Mouse (Mus musculus): ENCODE measurements at regions not wholly inside any gene's neighbourhood (a gene's known extent, or its start where the extent isn't known, plus 50 kb on each side); places are given as distances from the start of the nearest gene placed in this dataset.

DNA sequence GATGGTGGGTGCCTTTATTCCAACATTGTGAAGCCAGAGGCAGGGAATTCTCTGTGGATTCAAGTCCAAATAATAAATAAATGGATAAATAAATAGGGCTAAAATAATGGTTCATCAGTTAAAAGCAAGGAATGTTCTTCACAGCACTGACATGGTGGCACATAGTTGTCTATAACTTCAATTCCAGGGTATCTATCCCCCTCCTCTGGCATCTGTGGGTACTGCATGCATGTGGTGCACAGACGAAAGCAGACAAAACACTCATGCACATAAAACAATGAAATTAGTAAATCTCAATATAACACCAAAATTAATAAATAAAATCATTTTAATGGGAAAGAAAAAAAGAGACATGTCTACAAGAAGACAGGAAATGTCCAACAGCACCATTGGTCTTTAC, 54.3 kb upstream of the Ppt1 start:
- DNase-seq (ENCODE audit: low read depth, low spot score), result peak; percentile 2

Data from embryo, embryonic 11.5 days (tissue).